Mouse (Mus musculus) frontal cortex, postnatal 10 days (tissue): ENCODE measurements at regions not wholly inside any gene's neighbourhood (a gene's known extent, or its start where the extent isn't known, plus 50 kb on each side); places are given as distances from the start of the nearest gene placed in this dataset.

Source experiments
- DNase-seq, 2 experiments: peaks; one replicate each; pipeline ENCODE4 v3.0.0; 2022; ENCODE audit warnings: low spot score in 2 of 2, mixed read lengths in 1 of 2

DNA sequence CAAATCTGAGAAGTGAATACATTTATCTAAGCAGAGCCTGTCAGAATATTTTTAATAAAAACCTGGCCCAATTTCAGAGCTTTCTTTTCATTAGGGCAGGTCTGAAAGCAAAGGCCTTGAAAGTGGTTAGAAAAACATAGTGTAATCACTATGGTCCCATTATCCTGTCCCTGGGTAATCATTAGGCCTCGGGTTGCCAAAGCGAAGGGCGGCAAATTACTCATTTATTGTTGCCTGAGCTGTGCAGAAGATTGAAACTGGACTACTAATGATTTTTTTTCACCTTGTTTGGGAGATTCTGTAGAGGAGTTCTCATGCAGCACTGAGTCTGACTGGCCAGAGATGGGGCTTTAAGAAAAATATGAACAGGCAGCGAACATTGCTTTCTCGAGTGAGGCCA lies 63.7 kb upstream of the Prkd1 start:
- DNase-seq: no peak

DNA sequence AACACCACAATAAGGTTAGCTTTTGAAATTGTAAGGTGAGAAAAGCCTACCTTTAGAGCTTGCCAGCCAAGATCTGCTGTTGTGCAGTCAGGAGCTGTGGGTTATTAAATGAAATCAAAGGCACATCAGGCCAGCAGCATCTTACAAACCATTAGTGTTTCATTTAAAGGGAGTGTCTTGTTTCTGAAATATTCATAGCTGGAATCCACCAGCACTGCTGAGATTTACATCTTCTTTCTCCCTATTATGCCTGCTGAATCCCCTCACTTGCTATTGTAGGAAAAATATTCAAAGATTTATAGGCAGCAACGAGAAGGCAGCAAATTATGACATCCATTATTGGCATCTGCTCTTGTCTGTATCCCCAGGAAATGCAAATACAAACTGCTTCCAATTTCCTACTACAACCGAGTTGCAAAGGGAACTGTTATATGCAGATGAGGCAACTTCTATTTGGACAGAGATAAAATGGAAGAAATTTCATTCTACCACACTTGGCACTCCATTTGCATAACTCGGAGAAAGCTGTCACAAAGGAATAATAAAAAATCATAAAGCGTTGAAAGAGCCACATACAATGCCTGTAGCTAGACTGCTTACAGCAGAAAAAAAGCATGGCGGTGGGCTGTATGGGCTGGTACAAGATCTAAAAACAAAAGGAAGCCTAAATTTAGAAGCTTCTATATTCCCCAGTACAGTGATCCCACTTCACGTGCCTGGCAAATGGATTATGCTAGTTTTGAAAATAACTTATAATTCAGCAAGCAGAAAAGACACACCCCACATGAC lies 60.3 kb upstream of the Prkd1 start:
- no peak for DNase-seq

DNA sequence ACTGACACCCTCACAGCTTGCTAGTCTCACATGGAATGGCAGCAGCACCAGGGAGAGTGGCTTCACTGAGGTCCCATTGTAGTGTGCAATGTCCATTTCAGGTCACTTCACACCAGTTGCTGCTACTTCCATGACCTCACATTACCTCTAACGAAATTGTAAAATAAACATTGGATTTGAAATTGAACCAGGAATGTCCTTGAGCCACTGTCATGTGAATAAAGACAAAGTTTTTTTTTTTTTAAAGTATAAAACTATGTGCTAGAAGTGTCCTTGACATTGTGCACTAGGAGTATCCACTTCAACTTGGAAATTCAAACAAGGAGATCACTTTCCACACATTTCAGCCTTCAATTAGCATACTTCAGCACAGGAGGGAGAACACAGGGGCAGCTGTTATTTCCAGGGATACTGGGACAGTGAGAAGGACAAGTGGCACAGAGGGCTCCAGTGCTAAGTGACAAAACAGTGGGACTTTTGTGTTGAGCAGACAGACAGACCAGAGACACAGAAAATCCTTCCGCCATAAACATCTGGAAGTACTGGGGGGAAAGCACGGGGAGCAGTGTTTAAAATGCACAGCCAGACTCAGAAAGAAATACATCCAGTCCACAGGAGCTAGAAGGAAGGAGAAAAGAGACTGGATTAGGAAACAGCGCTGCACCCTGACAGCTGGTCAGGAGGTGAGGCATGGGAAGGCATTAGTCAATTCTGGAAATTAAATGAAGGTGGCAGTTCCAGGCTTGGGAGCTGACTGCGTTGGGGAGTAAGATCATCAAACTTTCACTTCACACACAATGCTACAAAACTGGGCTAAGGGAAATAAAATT lies 49.9 kb upstream of the Prkd1 start:
- DNase-seq: peak; percentile 8 to 17
